Mouse (Mus musculus): ENCODE data around the gene Tbk1. TPM values are rescaled to one million over a fixed set of nuclear protein-coding genes. Genes with fewer than 3 reads are reported as not detected.

Gene Tbk1
- total and polyA plus RNA-seq, 3 experiments = 29.5 to 46.0 (median 44.0) TPM

DNA sequence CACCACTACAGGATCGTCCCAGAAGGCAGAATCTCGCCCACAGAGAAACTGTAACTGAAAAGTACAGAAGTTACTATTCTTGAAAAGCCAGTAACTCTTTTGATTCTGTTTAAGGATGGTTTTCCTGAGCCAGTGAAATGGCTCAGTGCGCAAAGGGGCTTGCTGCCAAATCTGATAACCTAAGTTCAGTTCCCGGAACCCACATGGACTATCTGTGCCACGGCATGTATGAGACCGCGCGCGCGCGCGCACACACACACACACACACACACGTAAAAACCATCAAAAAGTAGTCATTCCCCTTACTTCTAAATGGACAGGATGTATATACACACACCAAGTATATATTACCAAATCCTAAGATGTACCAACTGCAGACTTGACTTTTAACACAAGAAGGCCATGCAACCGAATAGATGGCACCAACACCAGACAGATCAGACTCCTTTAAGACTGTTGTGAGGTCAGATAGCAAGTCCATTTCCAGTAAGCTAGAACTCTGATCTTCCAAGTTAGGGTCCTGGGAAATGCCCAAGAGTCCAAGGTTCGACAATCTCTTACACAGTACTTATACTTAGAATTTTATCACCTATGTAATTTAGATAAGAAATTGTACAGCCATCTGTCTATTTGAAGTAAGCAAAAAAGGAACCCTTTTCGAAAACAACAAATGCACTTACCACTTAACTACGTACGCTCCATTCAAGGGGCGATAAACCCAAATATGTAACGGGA, 1.4 kb downstream of the Tbk1 start:
- Histone ChIP-seq H3K4me1 (ENCODE audit: control insufficient read depth in 1 of 2, insufficient read depth in 2 of 2) (peaks cover 6 to 34% of the 10 kb centered on the region in 2 experiments), H3K79me2 (replicated peaks; ENCODE audit: control insufficient read depth, extremely low read depth, insufficient read depth, poor library complexity, severe bottlenecking) (peaks cover 55% of the 10 kb centered on the region), H3K27me3 (replicated peaks) (no peaks in the 10 kb centered on the region), H3K9ac (ENCODE audit: insufficient read depth, low read depth) (peak overlapping the region; percentile 98), H3K9me3 (replicated peaks; ENCODE audit: low read length) (no peaks in the 10 kb centered on the region), H3K4me3 (replicated peaks in 1 of 3; ENCODE audit: low read depth in 2 of 3, low read length in 2 of 3, poor library complexity in 1 of 3) (peak overlapping the region; percentile 81 to 86 (median 84)), H3K27ac (ENCODE audit: insufficient read depth, low read depth) (0 out of 2 replicates have a peak overlapping the region, but pooled peaks have one; percentile 15), H3K36me3 (replicated peaks in 1 of 2; ENCODE audit: control insufficient read depth in 1 of 2, insufficient read depth in 1 of 2, low read length in 1 of 2) (peaks cover 48% of the 10 kb centered on the region in 2 experiments), H3K4me2 (ENCODE audit: insufficient read depth, low read depth, poor library complexity, severe bottlenecking) (peak overlapping the region; percentile 98)
- in situ Hi-C loops (cut with MboI; ENCODE audit: low pct_ligation_motif_present, low pct_unique_long_range_greater_than_20kb, low sequenced_read_pairs) (no loop called here), dilution Hi-C loops (cut with MboI; ENCODE audit: extremely low pct_ligation_motif_present, extremely low pct_unique_long_range_greater_than_20kb, low sequenced_read_pairs) (no loop called here)
- DNase-seq (ENCODE audit: extremely low read depth) = peak; percentile 11
- TF ChIP-seq ZNF384 (IDR thresholded peaks at IDR 0.05; ENCODE audit: low read depth, low read length) = no peak
- TF ChIP-seq TBP (conservative IDR thresholded peaks at IDR 0.05; ENCODE audit: low read depth, low read length) = no peak
- peak; percentile 41 for TF ChIP-seq MXI1 (IDR thresholded peaks at IDR 0.05; ENCODE audit: low read depth, low read length)
- TF ChIP-seq MYC (IDR thresholded peaks at IDR 0.05; ENCODE audit: low read depth, low read length) = 0 out of 2 replicates have a peak, but pooled peaks have one; percentile 18
- peak; percentile 57; the same call in 1 of the 2 replicates for TF ChIP-seq NRF1 (IDR thresholded peaks at IDR 0.05; ENCODE audit: low read depth, low read length)
- peak; percentile 3; the same call in 1 of the 2 replicates for TF ChIP-seq CHD1 (IDR thresholded peaks at IDR 0.05; ENCODE audit: low read depth, low read length)

- Histone ChIP-seq H3K27me3 (replicated peaks) (no peaks in the 10 kb centered on the region), H3K4me3 (replicated peaks in 1 of 3; ENCODE audit: low read depth in 2 of 3, low read length in 2 of 3, poor library complexity in 1 of 3) (no peak overlapping the region), H3K79me2 (replicated peaks; ENCODE audit: control insufficient read depth, extremely low read depth, insufficient read depth, poor library complexity, severe bottlenecking) (peaks cover 57% of the 10 kb centered on the region), H3K9me3 (replicated peaks; ENCODE audit: low read length) (no peaks in the 10 kb centered on the region), H3K4me2 (ENCODE audit: insufficient read depth, low read depth, poor library complexity, severe bottlenecking) (no peak overlapping the region), H3K4me1 (ENCODE audit: control insufficient read depth in 1 of 2, insufficient read depth in 2 of 2) (peaks cover 6 to 34% of the 10 kb centered on the region in 2 experiments), H3K27ac (ENCODE audit: insufficient read depth, low read depth) (no peak overlapping the region), H3K36me3 (replicated peaks in 1 of 2; ENCODE audit: control insufficient read depth in 1 of 2, insufficient read depth in 1 of 2, low read length in 1 of 2) (peaks cover 48 to 49% of the 10 kb centered on the region in 2 experiments), H3K9ac (ENCODE audit: insufficient read depth, low read depth) (no peak overlapping the region)
- dilution Hi-C loops (cut with MboI; ENCODE audit: extremely low pct_ligation_motif_present, extremely low pct_unique_long_range_greater_than_20kb, low sequenced_read_pairs) (no loop called here), in situ Hi-C loops (cut with MboI; ENCODE audit: low pct_ligation_motif_present, low pct_unique_long_range_greater_than_20kb, low sequenced_read_pairs) (no loop called here)
- TF ChIP-seq MXI1 (IDR thresholded peaks at IDR 0.05; ENCODE audit: low read depth, low read length) (no peak), POLR2A (IDR thresholded peaks at IDR 0.05; ENCODE audit: low read depth, low read length) (no peak), CHD1 (IDR thresholded peaks at IDR 0.05; ENCODE audit: low read depth, low read length) (no peak)
- DNase-seq (ENCODE audit: extremely low read depth) = peak; percentile 7
Observed at GRCm38 (mm10) chr10:121584033-121584432, 2.6 kb downstream of the Tbk1 start.

DNA sequence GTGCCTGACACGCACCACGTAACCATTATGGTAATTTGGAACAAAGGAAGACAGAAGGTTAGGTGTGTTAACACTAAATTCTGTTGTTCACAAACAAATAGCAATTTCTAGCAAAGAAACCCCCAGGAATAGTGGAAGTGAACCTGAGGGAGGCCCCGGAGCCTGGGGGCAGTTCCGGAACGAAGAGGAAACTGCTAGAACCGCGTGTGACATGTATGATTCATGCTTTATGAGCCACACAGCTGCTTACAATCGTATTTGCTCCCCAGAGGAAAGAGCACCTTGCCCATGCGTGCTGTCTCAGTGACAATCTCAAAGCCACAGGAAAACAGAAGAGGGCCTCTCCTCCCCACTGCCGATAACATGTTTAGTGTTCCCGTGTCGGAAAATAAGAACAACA, 3.6 kb downstream of the Tbk1 start:
- Histone ChIP-seq H3K27ac (ENCODE audit: insufficient read depth, low read depth) (no peak overlapping the region), H3K9me3 (replicated peaks; ENCODE audit: low read length) (no peaks in the 10 kb centered on the region), H3K27me3 (replicated peaks) (no peaks in the 10 kb centered on the region), H3K36me3 (replicated peaks in 1 of 2; ENCODE audit: control insufficient read depth in 1 of 2, insufficient read depth in 1 of 2, low read length in 1 of 2) (peaks cover 50 to 51% of the 10 kb centered on the region in 2 experiments), H3K4me1 (ENCODE audit: control insufficient read depth in 1 of 2, insufficient read depth in 2 of 2) (peaks cover 6 to 32% of the 10 kb centered on the region in 2 experiments), H3K79me2 (replicated peaks; ENCODE audit: control insufficient read depth, extremely low read depth, insufficient read depth, poor library complexity, severe bottlenecking) (peaks cover 64% of the 10 kb centered on the region), H3K4me2 (ENCODE audit: insufficient read depth, low read depth, poor library complexity, severe bottlenecking) (no peak overlapping the region), H3K4me3 (replicated peaks in 1 of 3; ENCODE audit: low read depth in 2 of 3, low read length in 2 of 3, poor library complexity in 1 of 3) (no peak overlapping the region), H3K9ac (ENCODE audit: insufficient read depth, low read depth) (no peak overlapping the region)
- dilution Hi-C loops (cut with MboI; ENCODE audit: extremely low pct_ligation_motif_present, extremely low pct_unique_long_range_greater_than_20kb, low sequenced_read_pairs) (no loop called here), in situ Hi-C loops (cut with MboI; ENCODE audit: low pct_ligation_motif_present, low pct_unique_long_range_greater_than_20kb, low sequenced_read_pairs) (no loop called here)
- TF ChIP-seq SMC3 (IDR thresholded peaks at IDR 0.05; ENCODE audit: low read depth, low read length) = no peak
- TF ChIP-seq MAFK (IDR thresholded peaks at IDR 0.05; ENCODE audit: insufficient replicate concordance, low read length) = no peak
- TF ChIP-seq POLR2A (IDR thresholded peaks at IDR 0.05; ENCODE audit: low read depth, low read length) = no peak
- DNase-seq (ENCODE audit: extremely low read depth) = no peak

All from CH12.LX (cell line).